Mouse (Mus musculus): ENCODE results near the gene Slc34a1. TPM values are rescaled to one million over a fixed set of nuclear protein-coding genes. Genes with fewer than 3 reads are reported as not detected.

Gene Slc34a1
- total RNA-seq, 1 experiment, result not detected

- no peaks in the 10 kb centered on the region for H3K9me3 ChIP-seq (ENCODE audit: control insufficient read depth, insufficient read depth, low read depth, low read length)
- in situ Hi-C loops (cut with MboI; ENCODE audit: low sequenced_read_pairs in 2 of 2, unreplicated experiment in 2 of 2), result no loop called here
- DNase-seq (ENCODE audit: low read depth, low spot score), result no peak
- H3K27ac ChIP-seq (ENCODE audit: insufficient read depth, low read depth, low read length, poor library complexity, severe bottlenecking), result no peak overlapping the region
- no peak for TF ChIP-seq CHD2 (IDR thresholded peaks at IDR 0.05; ENCODE audit: low read depth, low read length)
- no peak for TF ChIP-seq ZNF384 (IDR thresholded peaks at IDR 0.05; ENCODE audit: low read depth, low read length)
- TF ChIP-seq MAFK (IDR thresholded peaks at IDR 0.05; ENCODE audit: insufficient read depth, low read depth, low read length), result no peak
- no peak for TF ChIP-seq ZC3H11A (IDR thresholded peaks at IDR 0.05; ENCODE audit: borderline replicate concordance, low read depth, low read length)
- no peak for TF ChIP-seq HCFC1 (IDR thresholded peaks at IDR 0.05; ENCODE audit: borderline replicate concordance, insufficient read depth, low read length)
- no peaks in the 10 kb centered on the region for H3K36me3 ChIP-seq (ENCODE audit: control insufficient read depth, insufficient read depth, low read length, poor library complexity, severe bottlenecking)
- no peak overlapping the region for H3K9ac ChIP-seq (ENCODE audit: insufficient read depth, low read depth, low read length, poor library complexity, severe bottlenecking)
- H3K4me3 ChIP-seq (ENCODE audit: insufficient read depth in 1 of 2, low read depth in 1 of 2, low read length in 2 of 2, poor library complexity in 1 of 2, severe bottlenecking in 1 of 2), result no peak overlapping the region
- H3K4me1 ChIP-seq (ENCODE audit: control insufficient read depth in 2 of 2, insufficient read depth in 2 of 2, low read length in 2 of 2, poor library complexity in 1 of 2), result peaks cover 0 to 13% of the 10 kb centered on the region in 2 experiments; a peak in 2 of 4 replicates
These were observed 16.2 kb upstream of the Slc34a1 start for GRCm38 (mm10) chr13:55381790-55382189.

GRCm38 (mm10) chr13:55390644-55391043 is 7.3 kb upstream of the Slc34a1 start:
- Histone ChIP-seq H3K4me3 (ENCODE audit: insufficient read depth in 1 of 2, low read depth in 1 of 2, low read length in 2 of 2, poor library complexity in 1 of 2, severe bottlenecking in 1 of 2) (no peak overlapping the region), H3K9me3 (ENCODE audit: control insufficient read depth, insufficient read depth, low read depth, low read length) (no peaks in the 10 kb centered on the region), H3K9ac (ENCODE audit: insufficient read depth, low read depth, low read length, poor library complexity, severe bottlenecking) (no peak overlapping the region), H3K36me3 (ENCODE audit: control insufficient read depth, insufficient read depth, low read length, poor library complexity, severe bottlenecking) (no peaks in the 10 kb centered on the region), H3K4me1 (ENCODE audit: control insufficient read depth in 2 of 2, insufficient read depth in 2 of 2, low read length in 2 of 2, poor library complexity in 1 of 2) (no peaks in the 10 kb centered on the region; a peak in 1 of 4 replicates), H3K27ac (ENCODE audit: insufficient read depth, low read depth, low read length, poor library complexity, severe bottlenecking) (no peak overlapping the region)
- in situ Hi-C loops (cut with MboI; ENCODE audit: low sequenced_read_pairs in 2 of 2, unreplicated experiment in 2 of 2), result no loop called here
- DNase-seq (ENCODE audit: low read depth, low spot score), result no peak
- TF ChIP-seq CHD2 (IDR thresholded peaks at IDR 0.05; ENCODE audit: low read depth, low read length) (no peak), ZNF384 (IDR thresholded peaks at IDR 0.05; ENCODE audit: low read depth, low read length) (no peak), HCFC1 (IDR thresholded peaks at IDR 0.05; ENCODE audit: borderline replicate concordance, insufficient read depth, low read length) (no peak), MAFK (IDR thresholded peaks at IDR 0.05; ENCODE audit: insufficient read depth, low read depth, low read length) (no peak), ZC3H11A (IDR thresholded peaks at IDR 0.05; ENCODE audit: borderline replicate concordance, low read depth, low read length) (no peak)

GRCm38 (mm10) chr13:55391626-55392029 is 6.4 kb upstream of the Slc34a1 start:
- H3K9ac ChIP-seq (ENCODE audit: insufficient read depth, low read depth, low read length, poor library complexity, severe bottlenecking), result no peak overlapping the region
- in situ Hi-C loops (cut with MboI; ENCODE audit: low sequenced_read_pairs in 2 of 2, unreplicated experiment in 2 of 2), result no loop called here
- no peak for TF ChIP-seq ZC3H11A (IDR thresholded peaks at IDR 0.05; ENCODE audit: borderline replicate concordance, low read depth, low read length)
- no peak for TF ChIP-seq ZNF384 (IDR thresholded peaks at IDR 0.05; ENCODE audit: low read depth, low read length)
- no peak for TF ChIP-seq CHD2 (IDR thresholded peaks at IDR 0.05; ENCODE audit: low read depth, low read length)
- H3K36me3 ChIP-seq (ENCODE audit: control insufficient read depth, insufficient read depth, low read length, poor library complexity, severe bottlenecking), result no peaks in the 10 kb centered on the region
- no peak overlapping the region for H3K4me3 ChIP-seq (ENCODE audit: insufficient read depth in 1 of 2, low read depth in 1 of 2, low read length in 2 of 2, poor library complexity in 1 of 2, severe bottlenecking in 1 of 2)
- no peak overlapping the region for H3K27ac ChIP-seq (ENCODE audit: insufficient read depth, low read depth, low read length, poor library complexity, severe bottlenecking)
- H3K4me1 ChIP-seq (ENCODE audit: control insufficient read depth in 2 of 2, insufficient read depth in 2 of 2, low read length in 2 of 2, poor library complexity in 1 of 2), result no peaks in the 10 kb centered on the region; a peak in 1 of 4 replicates
- DNase-seq (ENCODE audit: low read depth, low spot score), result no peak
- no peaks in the 10 kb centered on the region for H3K9me3 ChIP-seq (ENCODE audit: control insufficient read depth, insufficient read depth, low read depth, low read length)

- Histone ChIP-seq H3K4me1 (ENCODE audit: control insufficient read depth in 2 of 2, insufficient read depth in 2 of 2, low read length in 2 of 2, poor library complexity in 1 of 2) (no peaks in the 10 kb centered on the region; a peak in 1 of 4 replicates), H3K9me3 (ENCODE audit: control insufficient read depth, insufficient read depth, low read depth, low read length) (no peaks in the 10 kb centered on the region), H3K4me3 (ENCODE audit: insufficient read depth in 1 of 2, low read depth in 1 of 2, low read length in 2 of 2, poor library complexity in 1 of 2, severe bottlenecking in 1 of 2) (no peak overlapping the region), H3K27ac (ENCODE audit: insufficient read depth, low read depth, low read length, poor library complexity, severe bottlenecking) (no peak overlapping the region), H3K36me3 (ENCODE audit: control insufficient read depth, insufficient read depth, low read length, poor library complexity, severe bottlenecking) (no peaks in the 10 kb centered on the region), H3K9ac (ENCODE audit: insufficient read depth, low read depth, low read length, poor library complexity, severe bottlenecking) (no peak overlapping the region)
- TF ChIP-seq ZNF384 (IDR thresholded peaks at IDR 0.05; ENCODE audit: low read depth, low read length), result no peak
- TF ChIP-seq CHD2 (IDR thresholded peaks at IDR 0.05; ENCODE audit: low read depth, low read length), result no peak
- no peak for TF ChIP-seq HCFC1 (IDR thresholded peaks at IDR 0.05; ENCODE audit: borderline replicate concordance, insufficient read depth, low read length)
- TF ChIP-seq ZC3H11A (IDR thresholded peaks at IDR 0.05; ENCODE audit: borderline replicate concordance, low read depth, low read length), result no peak
- TF ChIP-seq MAFK (IDR thresholded peaks at IDR 0.05; ENCODE audit: insufficient read depth, low read depth, low read length), result no peak
- in situ Hi-C loops (cut with MboI; ENCODE audit: low sequenced_read_pairs in 2 of 2, unreplicated experiment in 2 of 2), result no loop called here
- DNase-seq (ENCODE audit: low read depth, low spot score), result peak; percentile 60
These were observed 5.1 kb upstream of the Slc34a1 start for GRCm38 (mm10) chr13:55392933-55393332.
